Mouse (Mus musculus): ENCODE results near the gene Rnf213.

DNA sequence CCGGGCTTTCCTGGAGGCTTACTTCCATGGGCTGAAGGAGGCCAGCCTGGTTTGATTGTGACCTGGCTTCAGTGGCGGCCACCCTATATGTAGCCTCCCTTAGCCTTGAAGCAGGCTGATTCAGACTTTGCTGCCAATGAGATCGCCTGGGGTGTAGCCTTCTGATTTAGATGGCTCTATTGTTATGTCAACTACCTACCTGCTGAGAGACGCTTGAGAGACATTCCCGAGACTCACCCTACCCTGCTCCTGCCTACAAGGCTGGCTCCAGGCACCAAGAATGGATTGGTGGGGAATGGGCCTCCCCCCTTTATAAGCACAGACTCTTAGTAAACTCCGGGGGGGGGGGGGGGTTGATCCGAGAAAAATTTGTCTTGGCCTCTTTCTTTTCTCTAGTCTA is 2.5 kb downstream of the Rnf213 start:
- TF ChIP-seq POLR2A (IDR thresholded peaks at IDR 0.05; ENCODE audit: low read depth, low read length) (no peak), CTCF (IDR thresholded peaks at IDR 0.05; ENCODE audit: extremely low read depth, insufficient read length, insufficient replicate concordance, low read depth, low read length) (no peak)

All from small intestine, adult 2 months (tissue).